Mouse (Mus musculus): ENCODE results near the gene Oxct1.

DNA sequence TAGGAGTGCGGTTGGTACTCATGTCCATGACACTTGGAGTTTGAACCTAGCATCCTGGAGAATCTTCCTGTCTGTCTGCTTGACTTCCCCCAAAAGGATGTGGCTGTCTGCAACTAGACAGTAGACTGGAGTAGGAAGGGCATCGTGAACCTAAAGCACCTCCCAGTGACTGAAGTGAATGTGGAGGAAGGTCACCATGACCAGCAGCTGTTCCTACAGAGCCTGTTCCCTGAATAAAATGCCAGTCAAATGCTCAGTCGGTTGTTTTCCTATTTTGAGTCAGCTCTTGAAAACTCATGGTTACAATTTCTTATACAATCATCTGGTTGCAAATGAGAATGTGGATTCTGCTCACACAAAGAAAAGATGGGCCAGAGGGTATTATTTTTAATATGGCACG is 51.8 kb downstream of the Oxct1 start:
- no peak for TF ChIP-seq CTCF (IDR thresholded peaks at IDR 0.05)
- TF ChIP-seq EP300 (IDR thresholded peaks at IDR 0.05), result no peak
